Mouse (Mus musculus): ENCODE data around the gene Gm9837. TPM values are rescaled to one million over a fixed set of nuclear protein-coding genes. Genes with fewer than 3 reads are reported as not detected.

Gm9837 gene
- polyA plus RNA-seq, 1 experiment from 2014 or later = not detected

DNA sequence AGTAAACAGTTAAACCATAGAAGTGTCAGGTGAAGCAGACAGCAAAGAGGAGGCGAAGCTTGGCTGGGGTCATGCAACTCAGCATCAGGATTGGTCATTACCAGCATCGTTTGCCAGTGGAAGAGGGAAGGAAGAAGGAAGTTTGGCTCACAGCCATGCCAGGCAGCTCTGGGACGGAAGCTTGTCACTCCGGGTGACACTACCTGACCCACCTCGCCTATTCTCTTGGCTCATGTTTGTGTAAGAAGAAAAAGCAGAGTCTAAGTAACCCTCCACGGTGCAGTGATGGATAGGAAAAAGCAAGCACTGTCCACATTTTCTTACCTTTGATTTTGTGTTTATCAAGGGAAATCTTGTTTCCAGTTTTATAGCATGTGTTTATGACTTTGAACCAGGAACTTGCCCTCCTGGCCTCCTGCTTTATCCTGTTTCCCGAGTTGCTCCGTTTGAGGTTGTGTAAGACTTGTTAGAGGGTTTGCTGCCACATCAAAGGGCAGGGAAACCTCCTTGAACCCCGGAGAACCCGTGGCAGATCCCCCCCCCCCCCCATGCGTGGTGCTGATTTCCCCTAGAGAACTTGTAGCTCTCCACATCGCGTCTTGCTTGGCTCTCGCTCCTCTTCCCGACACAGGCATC lies 20.1 kb downstream of the Gm9837 start:
- ATAC-seq (ENCODE audit: insufficient read depth, low FRiP score, low read depth) = no peak
- Histone ChIP-seq H3K4me1 (no peaks in the 10 kb centered on the region), H3K9ac (no peak overlapping the region), H3K4me3 (replicated peaks) (no peak overlapping the region), H3K36me3 (no peaks in the 10 kb centered on the region), H3K27me3 (replicated peaks) (no peaks in the 10 kb centered on the region), H3K9me3 (no peaks in the 10 kb centered on the region), H3K4me2 (no peak overlapping the region), H3K27ac (no peak overlapping the region)
- WGBS = 39% methylated on average over 15 of the region's 15 CpGs

GRCm38 (mm10) chr11:53448529-53448928 lies 21.8 kb downstream of the Gm9837 start:
- H3K36me3 ChIP-seq = no peaks in the 10 kb centered on the region
- H3K4me2 ChIP-seq = no peak overlapping the region
- WGBS = 87% methylated on average over 1 of the region's 1 CpGs
- H3K27me3 ChIP-seq (replicated peaks) = no peaks in the 10 kb centered on the region
- ATAC-seq (ENCODE audit: insufficient read depth, low FRiP score, low read depth) = no peak
- no peaks in the 10 kb centered on the region for H3K9me3 ChIP-seq
- no peak overlapping the region for H3K27ac ChIP-seq
- H3K4me1 ChIP-seq = no peaks in the 10 kb centered on the region
- no peak overlapping the region for H3K4me3 ChIP-seq (replicated peaks)
- H3K9ac ChIP-seq = no peak overlapping the region

DNA sequence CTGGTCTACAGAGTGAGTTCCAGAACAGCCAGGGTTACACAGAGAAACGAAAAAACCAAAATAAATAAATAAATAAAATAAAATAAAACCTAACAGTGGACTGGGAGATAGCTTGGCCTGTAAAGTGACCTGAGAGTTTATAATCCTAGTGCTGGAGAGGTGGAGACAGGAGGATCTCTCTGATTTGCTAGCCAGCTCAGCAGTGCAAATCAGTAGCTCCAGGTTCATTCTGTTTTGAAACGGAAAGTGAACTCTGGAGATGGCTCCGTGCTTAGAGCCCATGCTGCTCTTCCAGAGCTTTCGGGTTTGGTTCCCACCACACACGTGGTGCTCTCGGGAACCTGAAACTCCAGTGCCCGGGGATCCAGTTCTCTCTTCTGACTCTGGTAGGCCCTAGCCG lies 22.3 kb downstream of the Gm9837 start:
- Histone ChIP-seq H3K36me3 (no peaks in the 10 kb centered on the region), H3K27me3 (replicated peaks) (no peaks in the 10 kb centered on the region), H3K27ac (no peak overlapping the region), H3K9ac (no peak overlapping the region), H3K4me1 (no peaks in the 10 kb centered on the region), H3K4me2 (no peak overlapping the region), H3K9me3 (no peaks in the 10 kb centered on the region), H3K4me3 (replicated peaks) (no peak overlapping the region)
- no peak for ATAC-seq (ENCODE audit: insufficient read depth, low FRiP score, low read depth)
- 89% methylated on average over 8 of the region's 8 CpGs for WGBS

DNA sequence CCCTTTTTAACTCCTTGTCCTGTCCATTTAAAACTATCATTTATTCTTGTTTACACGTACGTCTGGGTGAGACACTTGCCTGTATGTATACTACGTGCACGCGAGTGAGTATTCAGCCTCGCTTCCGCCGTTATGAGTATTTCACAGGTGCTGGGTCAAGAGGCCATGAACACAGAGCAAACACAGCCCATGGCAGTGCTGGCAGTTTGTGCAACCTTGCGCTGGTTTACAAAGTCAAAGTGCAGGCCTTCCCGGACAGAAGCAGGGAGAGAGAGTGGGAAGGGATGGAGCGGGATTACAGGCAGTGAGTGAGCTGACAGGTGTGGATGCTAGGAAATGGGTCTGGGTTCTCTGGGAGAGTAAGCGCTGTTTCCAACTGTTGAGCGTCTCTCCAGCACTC lies 24.1 kb downstream of the Gm9837 start:
- H3K27ac ChIP-seq = no peak overlapping the region
- no peaks in the 10 kb centered on the region for H3K4me1 ChIP-seq
- no peak overlapping the region for H3K4me3 ChIP-seq (replicated peaks)
- 64% methylated on average over 13 of the region's 13 CpGs for WGBS
- no peaks in the 10 kb centered on the region for H3K9me3 ChIP-seq
- peak; percentile 14; the same call in 1 of the 2 replicates for ATAC-seq (ENCODE audit: insufficient read depth, low FRiP score, low read depth)
- no peak overlapping the region for H3K4me2 ChIP-seq
- no peaks in the 10 kb centered on the region for H3K36me3 ChIP-seq
- no peaks in the 10 kb centered on the region for H3K27me3 ChIP-seq (replicated peaks)
- H3K9ac ChIP-seq = no peak overlapping the region

DNA sequence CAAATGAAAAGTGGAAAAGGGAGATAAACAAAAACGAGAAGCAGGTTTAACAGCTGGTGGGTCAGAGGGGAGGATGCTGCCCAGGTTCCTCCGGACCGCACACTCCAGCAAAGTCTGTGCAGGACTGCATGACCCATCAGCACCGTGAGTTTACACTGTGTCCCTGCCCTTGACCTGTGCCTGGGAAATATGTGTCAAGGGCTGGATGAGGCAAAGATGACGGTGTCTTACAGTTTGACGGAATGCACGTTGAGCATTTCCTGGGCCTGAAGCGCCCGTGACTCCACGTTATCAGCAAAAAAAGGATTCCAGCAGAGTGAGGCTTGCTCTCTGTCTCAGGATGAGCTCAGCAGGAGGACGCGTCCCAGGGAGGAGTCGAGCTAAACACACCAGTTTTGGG lies 24.7 kb downstream of the Gm9837 start:
- Histone ChIP-seq H3K27me3 (replicated peaks) (no peaks in the 10 kb centered on the region), H3K36me3 (no peaks in the 10 kb centered on the region), H3K27ac (no peak overlapping the region), H3K9ac (no peak overlapping the region), H3K4me1 (no peaks in the 10 kb centered on the region), H3K4me3 (replicated peaks) (no peak overlapping the region), H3K4me2 (no peak overlapping the region), H3K9me3 (no peaks in the 10 kb centered on the region)
- WGBS = 54% methylated on average over 13 of the region's 13 CpGs
- ATAC-seq (ENCODE audit: insufficient read depth, low FRiP score, low read depth) = no peak

DNA sequence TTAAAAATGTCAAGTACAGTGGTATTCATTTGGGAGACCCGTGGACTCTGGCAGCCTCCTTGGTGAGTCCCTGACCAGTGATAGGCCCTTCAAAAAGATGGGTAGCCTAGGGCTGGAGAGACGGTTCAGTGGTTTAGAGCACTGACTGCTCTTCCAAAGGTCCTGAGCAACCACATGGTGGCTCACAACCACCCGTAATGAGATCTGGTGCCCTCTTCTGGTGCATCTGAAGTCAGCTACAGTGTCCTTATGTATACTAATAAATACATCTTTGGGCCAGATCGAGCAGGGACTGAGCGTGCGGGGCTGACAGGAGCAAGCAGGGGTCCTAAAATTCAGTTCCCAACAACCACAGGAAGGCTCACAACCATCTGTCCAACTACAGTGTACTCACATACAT lies 26.4 kb downstream of the Gm9837 start:
- no peak overlapping the region for H3K27ac ChIP-seq
- 31% methylated on average over 6 of the region's 6 CpGs for WGBS
- H3K9me3 ChIP-seq = no peaks in the 10 kb centered on the region
- no peaks in the 10 kb centered on the region for H3K27me3 ChIP-seq (replicated peaks)
- no peak overlapping the region for H3K4me3 ChIP-seq (replicated peaks)
- H3K4me2 ChIP-seq = no peak overlapping the region
- ATAC-seq (ENCODE audit: insufficient read depth, low FRiP score, low read depth) = no peak
- no peak overlapping the region for H3K9ac ChIP-seq
- H3K4me1 ChIP-seq = no peaks in the 10 kb centered on the region
- H3K36me3 ChIP-seq = no peaks in the 10 kb centered on the region

GRCm38 (mm10) chr11:53441921-53442320 lies 28.4 kb downstream of the Gm9837 start:
- no peak for ATAC-seq (ENCODE audit: insufficient read depth, low FRiP score, low read depth)
- Histone ChIP-seq H3K36me3 (no peaks in the 10 kb centered on the region), H3K27ac (no peak overlapping the region), H3K4me1 (no peaks in the 10 kb centered on the region), H3K9ac (no peak overlapping the region), H3K27me3 (replicated peaks) (no peaks in the 10 kb centered on the region), H3K4me3 (replicated peaks) (no peak overlapping the region), H3K9me3 (no peaks in the 10 kb centered on the region), H3K4me2 (no peak overlapping the region)
- WGBS = 21% methylated on average over 12 of the region's 12 CpGs

GRCm38 (mm10) chr11:53436338-53436737 lies 33.9 kb downstream of the Gm9837 start:
- ATAC-seq (ENCODE audit: insufficient read depth, low FRiP score, low read depth) = no peak
- no peak overlapping the region for H3K4me3 ChIP-seq (replicated peaks)
- H3K4me2 ChIP-seq = no peak overlapping the region
- no peaks in the 10 kb centered on the region for H3K4me1 ChIP-seq
- no peaks in the 10 kb centered on the region for H3K27me3 ChIP-seq (replicated peaks)
- no peaks in the 10 kb centered on the region for H3K36me3 ChIP-seq
- WGBS = 78% methylated on average over 6 of the region's 6 CpGs
- H3K9ac ChIP-seq = no peak overlapping the region
- no peak overlapping the region for H3K27ac ChIP-seq
- no peaks in the 10 kb centered on the region for H3K9me3 ChIP-seq

DNA sequence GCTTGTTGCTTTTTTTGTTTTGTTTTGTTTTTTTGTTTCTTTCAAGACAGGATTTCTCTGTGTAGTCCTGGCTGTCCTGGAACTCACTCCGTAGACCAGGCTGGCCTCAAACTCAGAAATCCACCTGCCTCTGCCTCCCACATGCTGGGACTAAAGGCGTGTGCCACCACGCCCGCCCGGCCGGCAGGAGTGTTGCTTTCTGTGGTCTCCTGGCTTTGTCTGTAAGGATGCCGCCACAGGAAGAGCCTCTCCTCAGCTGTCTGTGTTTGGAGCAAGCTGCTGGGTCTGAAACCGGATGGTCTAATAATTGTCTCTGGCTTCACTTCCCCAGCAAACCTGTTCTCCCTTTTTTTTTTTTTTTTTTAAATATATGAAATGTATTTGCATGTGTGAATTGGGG lies 34.8 kb downstream of the Gm9837 start:
- no peak overlapping the region for H3K27ac ChIP-seq
- no peak overlapping the region for H3K4me2 ChIP-seq
- H3K9ac ChIP-seq = no peak overlapping the region
- no peak for ATAC-seq (ENCODE audit: insufficient read depth, low FRiP score, low read depth)
- no peak overlapping the region for H3K4me3 ChIP-seq (replicated peaks)
- 76% methylated on average over 8 of the region's 8 CpGs for WGBS
- H3K36me3 ChIP-seq = no peaks in the 10 kb centered on the region
- no peaks in the 10 kb centered on the region for H3K9me3 ChIP-seq
- H3K27me3 ChIP-seq (replicated peaks) = no peaks in the 10 kb centered on the region
- no peaks in the 10 kb centered on the region for H3K4me1 ChIP-seq

DNA sequence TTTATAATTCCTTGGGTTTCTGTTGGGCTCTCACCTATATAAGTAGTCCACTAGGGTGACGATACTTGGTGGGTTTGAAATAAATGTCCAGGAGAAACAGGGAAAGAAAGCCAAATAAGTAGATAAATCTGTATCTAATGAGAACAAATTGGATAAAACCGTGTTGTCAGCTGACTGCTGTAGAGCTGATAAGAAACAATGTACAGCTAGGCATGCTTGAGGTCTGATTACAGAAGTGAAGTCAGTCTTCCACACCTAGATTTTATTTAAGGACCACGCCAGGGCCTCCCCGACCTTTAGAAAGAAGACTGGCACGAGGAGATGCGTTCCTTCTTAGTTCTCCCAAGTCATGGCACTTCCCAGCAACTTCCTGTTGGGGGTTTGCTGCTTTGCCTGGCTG lies 37.2 kb downstream of the Gm9837 start:
- Histone ChIP-seq H3K9me3 (no peaks in the 10 kb centered on the region), H3K36me3 (peaks cover 7% of the 10 kb centered on the region; the same call in 1 of the 2 replicates), H3K27me3 (replicated peaks) (no peaks in the 10 kb centered on the region), H3K4me1 (peaks cover 8% of the 10 kb centered on the region; the same call in 1 of the 2 replicates), H3K27ac (no peak overlapping the region), H3K4me2 (no peak overlapping the region), H3K4me3 (replicated peaks) (no peak overlapping the region), H3K9ac (no peak overlapping the region)
- no peak for ATAC-seq (ENCODE audit: insufficient read depth, low FRiP score, low read depth)
- 50% methylated on average over 6 of the region's 6 CpGs for WGBS

GRCm38 (mm10) chr11:53431347-53432056 lies 38.8 kb downstream of the Gm9837 start:
- Histone ChIP-seq H3K36me3 (peaks cover 7% of the 10 kb centered on the region; the same call in 1 of the 2 replicates), H3K9ac (no peak overlapping the region), H3K9me3 (no peaks in the 10 kb centered on the region), H3K27ac (peak overlapping the region; percentile 67), H3K4me2 (peak overlapping the region; percentile 70), H3K27me3 (replicated peaks) (no peaks in the 10 kb centered on the region), H3K4me1 (peaks cover 8% of the 10 kb centered on the region; the same call in 1 of the 2 replicates), H3K4me3 (replicated peaks) (peak overlapping the region; percentile 80)
- 11% methylated on average over 9 of the region's 9 CpGs for WGBS
- peak; percentile 31 for ATAC-seq (ENCODE audit: insufficient read depth, low FRiP score, low read depth)

- Histone ChIP-seq H3K4me3 (replicated peaks) (peak within 1 kb of the TSS; percentile 80), H3K4me1 (peaks cover 8% of the 10 kb centered on the region; the same call in 1 of the 2 replicates), H3K36me3 (peaks cover 7% of the 10 kb centered on the region; the same call in 1 of the 2 replicates), H3K27me3 (replicated peaks) (no peaks in the 10 kb centered on the region), H3K27ac (peak within 1 kb of the TSS; percentile 67), H3K4me2 (peak within 1 kb of the TSS; percentile 70), H3K9ac (peak within 1 kb of the TSS; percentile 72), H3K9me3 (no peaks in the 10 kb centered on the region)
- 0% methylated on average over 44 of the region's 44 CpGs for WGBS
- peak; percentile 93 for ATAC-seq (ENCODE audit: insufficient read depth, low FRiP score, low read depth)
These were observed 39.5 kb downstream of the Gm9837 start, which contains the start of the genes Uqcrq and Gdf9 for GRCm38 (mm10) chr11:53430670-53431346. Gene Uqcrq, minus strand, starts transcription at chr11:53430831. Gene Gdf9, plus strand, starts transcription at chr11:53431023.
